Mouse (Mus musculus) kidney, postnatal 14 days (tissue): ENCODE data around the gene Nufip1.

Experiments used
- DNase-seq: peaks from one replicate; pipeline ENCODE4 v3.0.0; 2022; ENCODE audit warnings: mixed read lengths

The Nufip1 gene

DNA sequence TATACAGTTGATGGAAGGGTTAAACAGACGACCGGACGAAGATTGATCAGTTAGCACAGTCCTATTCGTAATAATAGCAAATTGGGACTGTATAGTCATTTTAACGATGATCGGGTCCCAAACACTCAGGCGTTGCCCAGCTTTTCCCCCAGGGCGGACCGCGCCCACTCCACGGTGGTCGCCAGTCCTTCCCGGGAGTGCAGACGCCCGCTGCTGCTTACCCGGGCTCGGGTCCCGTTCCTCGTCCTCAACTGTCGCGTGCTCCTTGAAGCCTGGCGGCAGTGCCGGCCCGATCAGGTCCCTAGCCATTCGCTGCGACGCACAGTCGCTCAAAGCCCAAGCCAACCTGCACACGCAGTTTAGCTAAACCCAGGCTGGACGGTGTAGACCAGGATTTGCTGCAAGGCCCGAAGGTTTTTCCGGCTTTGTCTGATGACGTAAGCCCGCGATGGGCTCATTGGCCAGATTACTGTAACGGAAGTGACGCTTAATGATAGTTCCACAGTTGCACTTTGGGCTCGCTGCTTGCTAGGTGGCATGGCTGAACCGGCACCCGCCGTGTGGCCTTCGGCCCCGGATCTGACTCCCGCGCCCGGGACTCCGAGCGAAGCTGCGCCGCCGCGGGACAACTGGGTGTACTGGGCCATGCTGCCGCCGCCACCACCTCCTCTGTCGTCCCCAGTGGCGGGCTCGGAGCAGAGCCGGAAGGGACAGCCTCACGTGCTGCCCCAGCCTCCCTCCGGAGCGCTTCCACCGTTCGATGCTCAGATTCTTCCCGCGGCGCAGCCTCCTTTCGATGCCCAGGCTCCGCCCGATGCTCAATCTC lies at the start of gene Nufip1, which contains the start of gene Gpalpp1:
Gene Nufip1 (plus strand): TSS at position 496 of the 826 bp plus-strand sequence.
Gene Gpalpp1 (minus strand): TSS at position 365 of the 826 bp plus-strand sequence.
- DNase-seq, result peak; percentile 94

GRCm38 (mm10) chr14:76067237-76067636 lies 43.5 kb upstream of the Nufip1 start:
- DNase-seq, result no peak

DNA sequence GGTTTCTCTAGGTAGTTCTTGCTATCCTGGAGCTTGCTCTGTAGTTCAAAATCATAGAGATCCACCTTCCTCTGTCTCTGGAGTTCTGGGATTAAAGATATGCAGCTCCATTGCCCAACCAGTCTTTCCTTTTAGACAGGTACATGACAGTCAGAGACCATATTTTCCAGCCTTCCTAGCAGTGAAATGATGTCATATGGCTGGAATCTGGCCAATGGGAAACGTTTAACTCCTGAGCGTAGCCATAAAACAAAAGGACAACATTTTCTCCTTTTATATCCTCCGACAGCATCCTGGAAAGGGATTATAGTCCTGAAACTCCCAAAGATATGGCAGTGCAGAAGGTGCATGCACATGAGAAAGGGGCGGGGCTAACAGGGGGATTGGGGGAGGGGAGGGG lies 42.4 kb upstream of the Nufip1 start:
- no peak for DNase-seq

DNA sequence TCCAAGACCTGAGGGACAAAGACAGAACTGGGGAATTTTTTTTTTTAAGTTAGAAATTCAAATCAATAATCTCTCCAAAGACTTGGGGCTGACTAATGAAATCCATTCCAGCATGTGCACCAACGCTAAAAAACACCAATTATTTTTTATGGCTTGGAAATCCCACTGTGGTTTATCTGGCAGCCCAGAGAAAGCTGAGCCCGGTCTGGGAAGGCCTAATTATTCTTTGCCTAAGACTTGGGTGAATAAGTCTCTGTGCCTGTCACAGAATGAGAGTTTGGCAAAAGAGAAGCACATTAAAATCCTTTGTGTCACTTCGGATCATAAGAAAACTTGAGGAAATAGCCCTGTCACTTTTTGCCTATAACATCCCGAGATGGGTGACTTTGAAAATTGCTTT lies 41.4 kb upstream of the Nufip1 start:
- no peak for DNase-seq

DNA sequence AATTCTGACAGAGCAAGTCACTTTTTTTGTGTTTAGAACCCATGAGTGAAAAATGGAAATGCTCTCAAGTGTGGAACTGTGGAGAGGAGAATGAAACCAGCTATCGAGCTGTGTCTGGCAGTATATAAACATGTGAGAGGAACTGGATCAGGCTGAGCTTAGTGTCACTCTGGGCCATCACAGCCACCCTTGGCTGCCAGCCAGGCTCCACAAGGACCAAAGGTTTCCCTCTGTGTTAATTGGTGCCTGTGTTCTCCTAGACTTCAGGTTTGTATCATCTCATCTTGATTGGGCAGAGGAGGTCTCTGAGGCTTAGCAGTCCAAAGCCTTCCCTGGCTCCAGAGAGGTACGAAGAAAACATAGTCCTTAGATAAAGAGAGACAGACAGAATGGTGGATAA lies 38.1 kb upstream of the Nufip1 start:
- DNase-seq, result peak; percentile 44

DNA sequence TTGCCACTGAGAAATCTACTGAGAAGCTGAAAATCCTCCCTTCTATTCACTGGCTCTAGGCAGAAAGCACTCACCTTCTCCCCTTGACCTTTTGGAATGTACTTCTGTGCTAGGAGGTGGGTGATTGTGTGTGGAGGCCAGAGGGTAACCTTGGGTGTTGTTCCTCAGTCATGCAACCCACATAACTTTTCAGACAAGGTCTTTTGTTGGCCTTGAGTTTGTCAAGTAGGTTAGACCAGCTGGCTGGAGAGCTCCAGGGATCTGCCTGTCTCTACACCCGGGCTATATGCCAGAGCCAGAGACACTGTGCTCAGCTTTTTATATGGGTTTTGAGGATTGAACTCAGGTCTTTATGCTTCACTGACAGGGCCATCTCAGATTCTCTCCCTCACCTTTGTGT lies 36.5 kb upstream of the Nufip1 start:
- DNase-seq, result no peak

GRCm38 (mm10) chr14:76075721-76076120 lies 35.0 kb upstream of the Nufip1 start:
- no peak for DNase-seq

- no peak for DNase-seq
Observed at GRCm38 (mm10) chr14:76076602-76077001, 34.1 kb upstream of the Nufip1 start.

- peak; percentile 61 for DNase-seq
Observed at GRCm38 (mm10) chr14:76077088-76077491, 33.6 kb upstream of the Nufip1 start.

- no peak for DNase-seq
Observed at GRCm38 (mm10) chr14:76081451-76081850, 29.2 kb upstream of the Nufip1 start.

- DNase-seq, result no peak
Observed at GRCm38 (mm10) chr14:76082086-76082636, 28.5 kb upstream of the Nufip1 start.

DNA sequence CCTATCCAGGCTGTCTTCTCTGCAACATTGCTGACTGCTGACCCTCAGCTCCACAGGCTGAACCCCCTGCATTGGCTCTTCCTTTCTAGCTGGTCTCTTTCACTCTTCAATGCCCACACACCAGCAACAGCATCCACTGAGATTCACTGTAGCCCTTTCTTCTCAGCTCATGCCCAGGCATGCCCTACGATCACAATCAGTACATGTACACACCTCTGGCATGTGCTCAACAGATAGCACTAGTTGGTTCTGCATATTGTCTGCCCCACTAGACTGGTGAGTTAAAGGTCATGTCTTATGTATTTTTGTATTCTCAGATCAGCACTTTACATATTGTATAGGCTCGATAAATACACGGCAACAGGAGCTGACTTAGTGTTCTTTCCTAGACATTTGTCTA lies 26.5 kb upstream of the Nufip1 start:
- no peak for DNase-seq

- DNase-seq, result no peak
Observed at GRCm38 (mm10) chr14:76097244-76097643, 13.4 kb upstream of the Nufip1 start.

- DNase-seq, result peak; percentile 37
Observed at GRCm38 (mm10) chr14:76097815-76098214, 12.9 kb upstream of the Nufip1 start.

DNA sequence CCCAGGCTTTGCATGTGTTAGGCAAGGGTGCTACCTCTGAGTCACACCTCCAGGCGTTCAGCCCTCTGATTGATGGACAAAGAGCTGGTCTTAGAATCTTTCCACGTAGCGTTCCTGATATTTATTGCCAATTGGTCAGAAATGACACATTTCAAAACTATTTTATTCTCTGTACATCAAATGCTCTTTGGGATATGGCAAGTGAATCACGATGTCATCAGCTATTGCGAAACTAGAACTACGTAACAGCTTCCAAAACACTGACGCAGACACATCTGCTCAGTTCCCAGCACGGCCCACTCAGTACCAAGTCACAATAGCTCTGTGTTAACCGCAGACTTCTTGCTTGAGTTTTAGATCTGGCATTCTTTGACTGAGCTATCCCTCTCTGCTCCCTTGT lies 11.1 kb upstream of the Nufip1 start:
- DNase-seq, result no peak

GRCm38 (mm10) chr14:76115744-76116143 lies 5.1 kb downstream of the Nufip1 start:
- no peak for DNase-seq

- DNase-seq, result no peak
Observed at GRCm38 (mm10) chr14:76118963-76119362, 8.3 kb downstream of the Nufip1 start.

- no peak for DNase-seq
Observed at GRCm38 (mm10) chr14:76120472-76120871, 9.8 kb downstream of the Nufip1 start.

DNA sequence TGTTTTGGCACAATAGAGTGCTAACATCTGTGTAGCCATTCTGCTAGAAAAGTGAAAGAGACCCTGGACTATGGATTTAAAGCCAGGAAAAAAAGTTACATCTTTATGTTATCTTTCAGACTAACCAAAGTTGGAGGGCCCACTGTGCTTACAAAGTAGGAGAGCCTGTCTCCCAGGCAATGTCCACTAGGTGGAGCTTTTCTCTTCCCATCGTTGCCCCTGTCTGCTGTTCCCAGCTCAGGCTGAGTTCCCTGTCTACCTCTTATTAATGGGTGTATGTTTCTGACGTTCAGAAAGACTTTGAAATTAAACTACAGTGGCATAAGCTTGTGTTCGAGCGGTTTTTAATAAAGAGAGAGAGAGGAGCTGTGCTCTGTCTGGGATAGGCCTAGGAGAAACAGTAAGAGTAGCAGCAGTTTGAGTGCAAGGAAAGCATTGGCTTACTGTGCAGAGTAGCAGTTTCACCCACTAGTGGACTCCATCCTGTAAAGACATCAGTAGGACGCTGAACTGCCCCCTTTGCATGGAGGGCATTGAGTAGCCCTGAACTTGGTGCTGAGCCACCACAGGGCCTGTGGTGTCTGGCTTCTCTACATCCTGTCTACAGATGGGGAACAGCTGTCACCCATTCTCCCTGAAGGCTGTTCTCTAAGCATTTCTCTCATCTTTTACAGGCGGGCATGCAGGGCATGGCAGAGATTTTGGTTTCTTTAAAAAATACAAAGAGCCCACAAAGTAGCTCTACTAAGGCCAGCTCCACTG lies 11.4 kb downstream of the Nufip1 start:
- peak; percentile 54 for DNase-seq

GRCm38 (mm10) chr14:76122663-76123058 lies 12.0 kb downstream of the Nufip1 start:
- DNase-seq, result no peak

GRCm38 (mm10) chr14:76127311-76127710 lies 16.6 kb downstream of the Nufip1 start:
- no peak for DNase-seq

DNA sequence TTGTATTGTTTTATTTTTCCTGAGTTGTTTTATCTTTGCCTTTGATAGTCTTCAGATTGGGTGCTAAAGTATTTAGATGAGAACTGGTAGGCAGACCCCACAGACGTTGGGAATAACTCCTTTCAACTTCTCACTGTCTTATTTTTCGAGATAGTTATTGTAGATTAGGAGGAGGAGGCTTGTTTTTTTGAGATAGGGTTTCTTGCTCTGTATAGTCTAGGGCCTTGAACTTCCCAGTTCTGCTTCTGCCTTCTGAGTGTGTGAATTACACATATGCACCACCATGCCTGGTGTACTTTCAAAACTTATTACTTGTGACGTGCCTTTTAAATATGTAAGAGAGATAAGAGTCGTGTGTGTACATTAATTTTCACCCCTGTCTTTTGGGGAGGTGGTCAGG lies 17.5 kb downstream of the Nufip1 start:
- DNase-seq, result no peak

GRCm38 (mm10) chr14:76134975-76135374 lies 24.3 kb downstream of the Nufip1 start:
- no peak for DNase-seq

DNA sequence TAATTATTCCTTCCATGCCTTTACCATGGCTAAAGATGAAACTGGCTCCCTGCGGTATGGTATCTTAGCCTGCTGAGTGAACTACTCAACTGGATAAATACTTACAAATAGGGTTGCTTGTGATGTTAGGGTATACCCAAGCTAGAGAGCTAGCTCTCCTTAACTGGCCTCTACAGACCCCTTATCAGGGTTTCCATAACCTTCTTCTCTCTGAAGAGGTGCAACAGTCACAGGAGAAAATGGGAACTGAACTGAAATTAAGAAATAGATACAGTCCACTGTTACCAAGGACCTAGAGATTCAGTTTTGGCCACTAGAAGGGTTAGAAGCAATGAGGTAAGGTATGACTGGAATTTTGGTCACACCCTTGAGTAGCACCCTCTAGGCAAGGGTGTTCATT lies 34.6 kb downstream of the Nufip1 start:
- DNase-seq, result no peak
